Mouse (Mus musculus): ENCODE data around the gene Bak1. TPM values are rescaled to one million over a fixed set of nuclear protein-coding genes. Genes with fewer than 3 reads are reported as not detected.

Gene Bak1
- total and polyA plus RNA-seq, 3 experiments, result 75.4 to 150 TPM; not detected in 1

DNA sequence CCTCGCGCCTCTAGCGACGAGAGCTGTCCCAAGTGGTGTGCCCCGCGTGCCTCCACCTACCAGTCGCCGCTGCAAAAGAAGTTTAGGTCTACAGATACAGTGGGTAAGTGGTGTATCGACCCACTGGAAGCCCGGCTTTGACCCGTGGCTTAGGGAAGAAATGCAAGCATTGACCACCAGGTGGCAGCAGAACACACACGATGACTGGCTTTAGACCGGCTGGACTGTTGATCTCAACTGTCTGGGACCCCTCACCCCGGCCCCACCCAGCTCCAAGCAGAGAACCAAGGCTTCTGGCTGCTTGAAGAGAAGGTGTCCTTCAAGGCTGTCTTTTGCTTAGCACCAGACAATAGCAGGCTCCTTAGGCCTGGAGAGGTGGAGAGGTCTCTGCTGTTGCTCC, 4.1 kb upstream of the Bak1 start:
- peak overlapping the region in 1 of 2 experiments; percentile 31; a peak in 1 of 4 replicates for H3K4me3 ChIP-seq (ENCODE audit: control insufficient read depth in 1 of 2, insufficient read depth in 1 of 2, low read depth in 2 of 2, low read length in 2 of 2)
- H3K27ac ChIP-seq (ENCODE audit: control insufficient read depth, low read depth, low read length), result no peak overlapping the region
- no peaks in the 10 kb centered on the region; a peak in 1 of 4 replicates for H3K36me3 ChIP-seq (ENCODE audit: control insufficient read depth in 1 of 2, insufficient read depth in 2 of 2, low read length in 2 of 2)
- peaks cover 0 to 2% of the 10 kb centered on the region in 2 experiments; a peak in 1 of 4 replicates for H3K4me1 ChIP-seq (ENCODE audit: control insufficient read depth in 1 of 2, insufficient read depth in 2 of 2, low read length in 2 of 2)
- peaks cover 5% of the 10 kb centered on the region for H3K79me2 ChIP-seq (ENCODE audit: control insufficient read depth, insufficient read depth, low read length, poor library complexity)
- H3K27me3 ChIP-seq (ENCODE audit: control insufficient read depth in 1 of 2, insufficient read depth in 2 of 2, low read length in 2 of 2), result no peaks in the 10 kb centered on the region
- peak; percentile 76 for DNase-seq (ENCODE audit: low read depth, low spot score)
- TF ChIP-seq E2F4 (IDR thresholded peaks at IDR 0.05; ENCODE audit: borderline replicate concordance, low read depth, low read length), result no peak
- TF ChIP-seq CHD2 (IDR thresholded peaks at IDR 0.05; ENCODE audit: low read length), result no peak
- TF ChIP-seq GABPA (IDR thresholded peaks at IDR 0.05; ENCODE audit: low read depth, low read length), result no peak
- TF ChIP-seq ZNF384 (IDR thresholded peaks at IDR 0.05; ENCODE audit: low read depth, low read length), result no peak
- no peak for TF ChIP-seq POLR2A (IDR thresholded peaks at IDR 0.05; ENCODE audit: control insufficient read depth in 1 of 2, insufficient read depth in 1 of 2, low read depth in 1 of 2, low read length in 2 of 2, poor library complexity in 1 of 2)
- TF ChIP-seq KAT2A (conservative IDR thresholded peaks at IDR 0.05; ENCODE audit: low read depth, low read length), result no peak
- TF ChIP-seq NRF1 (IDR thresholded peaks at IDR 0.05; ENCODE audit: insufficient read depth, low read depth, low read length, poor library complexity, severe bottlenecking), result no peak
- TF ChIP-seq SIN3A (IDR thresholded peaks at IDR 0.05; ENCODE audit: low read length), result no peak
- TF ChIP-seq RAD21 (IDR thresholded peaks at IDR 0.05; ENCODE audit: low read depth, low read length), result peak; percentile 87
- TF ChIP-seq GATA1 (IDR thresholded peaks at IDR 0.05; ENCODE audit: low read depth, low read length), result no peak
- TF ChIP-seq SMC3 (IDR thresholded peaks at IDR 0.05; ENCODE audit: low read depth, low read length), result peak; percentile 89
- peak; percentile 90 for TF ChIP-seq ZC3H11A (IDR thresholded peaks at IDR 0.05; ENCODE audit: low read depth, low read length)
- no peak for TF ChIP-seq TBP (IDR thresholded peaks at IDR 0.05; ENCODE audit: low read depth, low read length)
- TF ChIP-seq MAFK (IDR thresholded peaks at IDR 0.05; ENCODE audit: borderline replicate concordance, low read depth, low read length), result no peak
- TF ChIP-seq ETS1 (IDR thresholded peaks at IDR 0.05; ENCODE audit: low read depth, low read length), result no peak
- TF ChIP-seq CHD1 (IDR thresholded peaks at IDR 0.05; ENCODE audit: low read depth, low read length), result no peak
- peak; percentile 92 to 93 (median 92) for TF ChIP-seq CTCF (IDR thresholded peaks at IDR 0.05 in 2 of 3, conservative IDR thresholded peaks at IDR 0.05 in 1 of 3; ENCODE audit: control insufficient read depth in 1 of 3, insufficient read depth in 1 of 3, low read depth in 2 of 3, low read length in 3 of 3, poor library complexity in 1 of 3, severe bottlenecking in 1 of 3)
- TF ChIP-seq EP300 (IDR thresholded peaks at IDR 0.05; ENCODE audit: low read depth in 1 of 2, low read length in 2 of 2), result no peak
- no peak for TF ChIP-seq HCFC1 (IDR thresholded peaks at IDR 0.05; ENCODE audit: low read depth, low read length)
- 0 out of 2 replicates have a peak, but pooled peaks have one; percentile 30 for TF ChIP-seq MAZ (IDR thresholded peaks at IDR 0.05; ENCODE audit: low read depth, low read length)
- no peak for TF ChIP-seq MAX (IDR thresholded peaks at IDR 0.05; ENCODE audit: low read length)
- no peaks in the 10 kb centered on the region for H3K9me3 ChIP-seq (replicated peaks; ENCODE audit: insufficient read depth, low read length)
- H3K9ac ChIP-seq (ENCODE audit: control insufficient read depth, low read depth, low read length, poor library complexity, severe bottlenecking), result peak overlapping the region; percentile 13

DNA sequence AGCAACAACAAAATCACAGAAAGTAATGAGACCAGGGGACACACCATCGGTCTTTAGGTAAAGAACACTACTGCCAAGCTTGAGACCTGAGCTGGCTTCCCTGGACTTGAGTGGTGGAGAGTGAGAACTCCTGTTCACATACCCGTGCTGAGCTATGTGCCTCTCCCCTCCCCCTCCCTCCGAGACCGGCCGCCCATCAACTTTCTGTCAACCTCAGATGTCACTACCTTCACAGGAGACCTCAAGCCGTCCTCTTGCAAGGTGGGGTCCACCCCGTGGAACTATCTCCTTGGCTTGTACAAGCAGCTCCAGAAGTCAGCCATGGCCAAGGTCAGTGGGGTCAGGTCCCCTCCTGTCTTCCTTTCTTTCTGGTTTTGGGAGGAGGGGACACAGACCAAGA, 3.5 kb upstream of the Bak1 start:
- Histone ChIP-seq H3K27ac (ENCODE audit: control insufficient read depth, low read depth, low read length) (no peak overlapping the region), H3K9me3 (replicated peaks; ENCODE audit: insufficient read depth, low read length) (no peaks in the 10 kb centered on the region), H3K9ac (ENCODE audit: control insufficient read depth, low read depth, low read length, poor library complexity, severe bottlenecking) (peak overlapping the region; percentile 13), H3K79me2 (ENCODE audit: control insufficient read depth, insufficient read depth, low read length, poor library complexity) (peaks cover 10% of the 10 kb centered on the region), H3K4me3 (ENCODE audit: control insufficient read depth in 1 of 2, insufficient read depth in 1 of 2, low read depth in 2 of 2, low read length in 2 of 2) (no peak overlapping the region; a peak in 1 of 4 replicates), H3K4me1 (ENCODE audit: control insufficient read depth in 1 of 2, insufficient read depth in 2 of 2, low read length in 2 of 2) (0 out of 4 replicates have a peak, but pooled peaks cover 0 to 2% of the 10 kb centered on the region in 2 experiments), H3K36me3 (ENCODE audit: control insufficient read depth in 1 of 2, insufficient read depth in 2 of 2, low read length in 2 of 2) (no peaks in the 10 kb centered on the region; a peak in 2 of 4 replicates), H3K27me3 (ENCODE audit: control insufficient read depth in 1 of 2, insufficient read depth in 2 of 2, low read length in 2 of 2) (no peaks in the 10 kb centered on the region)
- no peak for DNase-seq (ENCODE audit: low read depth, low spot score)
- no peak for TF ChIP-seq RAD21 (IDR thresholded peaks at IDR 0.05; ENCODE audit: low read depth, low read length)
- no peak for TF ChIP-seq EP300 (IDR thresholded peaks at IDR 0.05; ENCODE audit: low read depth in 1 of 2, low read length in 2 of 2)
- no peak for TF ChIP-seq POLR2AphosphoS5 (IDR thresholded peaks at IDR 0.05; ENCODE audit: borderline replicate concordance, low read depth, low read length)
- no peak for TF ChIP-seq JUND (IDR thresholded peaks at IDR 0.05; ENCODE audit: low read depth, low read length)
- no peak for TF ChIP-seq ZNF384 (IDR thresholded peaks at IDR 0.05; ENCODE audit: low read depth, low read length)
- TF ChIP-seq CHD1 (IDR thresholded peaks at IDR 0.05; ENCODE audit: low read depth, low read length), result no peak

All from MEL (cell line).